Mouse (Mus musculus): ENCODE results near the gene Ubox5.

DNA sequence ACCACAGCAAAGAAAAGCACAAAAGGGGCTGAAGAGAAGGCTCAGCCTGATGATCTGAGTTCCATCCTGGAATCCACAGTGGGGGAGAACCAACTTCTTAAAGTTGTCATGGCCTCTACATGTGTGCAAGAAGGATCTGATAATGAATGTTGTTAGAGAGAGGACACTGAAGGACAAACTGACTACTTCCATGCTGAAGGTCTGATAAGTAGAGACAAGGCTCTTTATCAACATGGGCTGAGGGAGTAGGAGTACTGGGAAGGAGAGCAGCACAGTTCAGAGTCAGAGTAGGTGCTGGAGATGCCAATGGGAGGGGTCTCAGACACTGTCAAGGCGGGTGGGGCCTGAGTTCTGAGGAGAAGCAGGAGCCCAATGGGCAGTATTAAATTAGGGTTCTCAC lies 34.2 kb downstream of the Ubox5 start:
- TF ChIP-seq CTCF (conservative IDR thresholded peaks at IDR 0.05; ENCODE audit: low read length) (no peak), NANOG (IDR thresholded peaks at IDR 0.05; ENCODE audit: borderline replicate concordance, low read length) (no peak), POU5F1 (IDR thresholded peaks at IDR 0.05; ENCODE audit: borderline replicate concordance, low read length) (no peak)

Data from E14TG2a.4 (cell line).